Mouse (Mus musculus): ENCODE measurements around the gene Map1b. TPM values are rescaled to one million over a fixed set of nuclear protein-coding genes. Genes with fewer than 3 reads are reported as not detected.

Map1b gene
- polyA plus RNA-seq, 1 experiment: 4.1 TPM

GRCm38 (mm10) chr13:99410611-99411515 lies 105.5 kb downstream of the Map1b start:
- Histone ChIP-seq H3K4me3 (replicated peaks; ENCODE audit: extremely low read depth, low read depth, low read length) (no peak overlapping the region), H3K4me1 (ENCODE audit: control insufficient read depth, insufficient read depth, low read length) (no peaks in the 10 kb centered on the region; the same call in 1 of the 2 replicates)
- TF ChIP-seq POLR2A (IDR thresholded peaks at IDR 0.05; ENCODE audit: borderline replicate concordance, extremely low read depth, low read depth, low read length) (no peak), CTCF (IDR thresholded peaks at IDR 0.05; ENCODE audit: insufficient read depth, low read length) (no peak)
- DNase-seq: no peak
- 67% methylated on average over 14 of the region's 14 CpGs for WGBS

GRCm38 (mm10) chr13:99409216-99409615 lies 107.1 kb downstream of the Map1b start:
- no peak overlapping the region for H3K4me3 ChIP-seq (replicated peaks; ENCODE audit: extremely low read depth, low read depth, low read length)
- DNase-seq: no peak
- no peak for TF ChIP-seq POLR2A (IDR thresholded peaks at IDR 0.05; ENCODE audit: borderline replicate concordance, extremely low read depth, low read depth, low read length)
- TF ChIP-seq CTCF (IDR thresholded peaks at IDR 0.05; ENCODE audit: insufficient read depth, low read length): no peak
- WGBS: 70% methylated on average over 2 of the region's 2 CpGs
- H3K4me1 ChIP-seq (ENCODE audit: control insufficient read depth, insufficient read depth, low read length): no peaks in the 10 kb centered on the region; the same call in 1 of the 2 replicates

GRCm38 (mm10) chr13:99399373-99399772 lies 117.0 kb downstream of the Map1b start:
- 76% methylated on average over 4 of the region's 4 CpGs for WGBS
- peaks cover 4% of the 10 kb centered on the region for H3K4me1 ChIP-seq (ENCODE audit: control insufficient read depth, insufficient read depth, low read length)
- H3K4me3 ChIP-seq (replicated peaks; ENCODE audit: extremely low read depth, low read depth, low read length): no peak overlapping the region
- TF ChIP-seq POLR2A (IDR thresholded peaks at IDR 0.05; ENCODE audit: borderline replicate concordance, extremely low read depth, low read depth, low read length) (no peak), CTCF (IDR thresholded peaks at IDR 0.05; ENCODE audit: insufficient read depth, low read length) (no peak)
- no peak for DNase-seq

DNA sequence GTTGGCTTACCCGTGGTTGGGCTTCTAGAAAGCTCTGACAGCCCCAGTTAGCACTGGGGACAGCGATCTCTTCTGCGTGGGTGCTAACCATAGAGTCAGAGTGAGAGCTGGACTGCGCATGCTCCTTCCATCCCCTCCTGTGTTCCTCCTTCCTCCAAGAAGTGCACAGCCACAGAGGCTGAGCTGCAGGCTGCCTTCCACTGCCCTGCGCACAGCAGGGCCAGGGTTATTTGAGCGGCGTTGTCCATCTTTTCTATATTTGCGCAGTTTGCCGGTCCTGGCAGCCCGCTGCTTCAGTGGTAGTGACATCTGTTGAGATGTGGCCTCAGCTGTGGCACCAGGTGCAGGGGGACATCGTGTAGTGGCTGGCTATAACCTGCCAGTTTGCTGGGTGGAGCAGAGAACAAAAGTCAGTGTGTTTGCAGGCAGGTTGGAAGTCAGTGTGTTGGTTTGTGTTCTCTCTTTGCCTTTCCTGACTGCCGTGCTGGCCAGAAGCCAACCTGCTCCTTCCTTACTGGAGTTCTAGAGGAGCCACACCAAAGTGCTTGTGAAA lies 118.1 kb downstream of the Map1b start:
- TF ChIP-seq CTCF (IDR thresholded peaks at IDR 0.05; ENCODE audit: insufficient read depth, low read length) (no peak), POLR2A (IDR thresholded peaks at IDR 0.05; ENCODE audit: borderline replicate concordance, extremely low read depth, low read depth, low read length) (no peak)
- H3K4me3 ChIP-seq (replicated peaks; ENCODE audit: extremely low read depth, low read depth, low read length): no peak overlapping the region
- WGBS: 78% methylated on average over 12 of the region's 12 CpGs
- peaks cover 4% of the 10 kb centered on the region for H3K4me1 ChIP-seq (ENCODE audit: control insufficient read depth, insufficient read depth, low read length)
- DNase-seq: peak; percentile 72

- no peak overlapping the region for H3K4me3 ChIP-seq (replicated peaks; ENCODE audit: extremely low read depth, low read depth, low read length)
- no peak for DNase-seq
- 82% methylated on average over 7 of the region's 7 CpGs for WGBS
- no peak for TF ChIP-seq POLR2A (IDR thresholded peaks at IDR 0.05; ENCODE audit: borderline replicate concordance, extremely low read depth, low read depth, low read length)
- no peak for TF ChIP-seq CTCF (IDR thresholded peaks at IDR 0.05; ENCODE audit: insufficient read depth, low read length)
- H3K4me1 ChIP-seq (ENCODE audit: control insufficient read depth, insufficient read depth, low read length): peaks cover 4% of the 10 kb centered on the region
Measured at GRCm38 (mm10) chr13:99397228-99397627, 119.1 kb downstream of the Map1b start.

GRCm38 (mm10) chr13:99395531-99395930 lies 120.8 kb downstream of the Map1b start:
- H3K4me1 ChIP-seq (ENCODE audit: control insufficient read depth, insufficient read depth, low read length): peaks cover 4% of the 10 kb centered on the region
- no peak overlapping the region for H3K4me3 ChIP-seq (replicated peaks; ENCODE audit: extremely low read depth, low read depth, low read length)
- 88% methylated on average over 12 of the region's 12 CpGs for WGBS
- no peak for DNase-seq
- TF ChIP-seq CTCF (IDR thresholded peaks at IDR 0.05; ENCODE audit: insufficient read depth, low read length): no peak

DNA sequence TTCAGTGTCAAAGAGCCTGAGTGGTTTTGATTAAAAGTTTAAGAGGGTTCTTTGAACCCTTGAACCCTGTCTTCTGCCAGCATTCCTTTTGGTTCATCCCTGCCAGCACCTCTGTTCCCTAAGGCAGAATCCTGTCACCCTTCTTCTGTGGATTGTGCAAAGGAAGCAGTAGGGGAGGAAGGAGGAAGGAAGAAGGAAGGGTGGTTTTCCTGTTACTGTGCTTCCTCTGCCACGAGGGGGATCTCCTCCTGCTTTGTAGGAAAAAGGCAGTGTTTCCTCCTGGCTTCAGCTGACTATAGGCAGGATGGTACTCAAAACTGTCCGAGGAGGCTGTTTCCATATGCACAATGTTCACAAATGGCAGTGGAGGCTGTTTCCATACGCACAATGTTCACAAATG lies 121.6 kb downstream of the Map1b start:
- no peak overlapping the region for H3K4me3 ChIP-seq (replicated peaks; ENCODE audit: extremely low read depth, low read depth, low read length)
- 49% methylated on average over 3 of the region's 3 CpGs for whole genome bisulfite sequencing
- no peak for TF ChIP-seq CTCF (IDR thresholded peaks at IDR 0.05; ENCODE audit: insufficient read depth, low read length)
- no peak for TF ChIP-seq POLR2A (IDR thresholded peaks at IDR 0.05; ENCODE audit: borderline replicate concordance, extremely low read depth, low read depth, low read length)
- peaks cover 4% of the 10 kb centered on the region for H3K4me1 ChIP-seq (ENCODE audit: control insufficient read depth, insufficient read depth, low read length)
- DNase-seq: no peak

DNA sequence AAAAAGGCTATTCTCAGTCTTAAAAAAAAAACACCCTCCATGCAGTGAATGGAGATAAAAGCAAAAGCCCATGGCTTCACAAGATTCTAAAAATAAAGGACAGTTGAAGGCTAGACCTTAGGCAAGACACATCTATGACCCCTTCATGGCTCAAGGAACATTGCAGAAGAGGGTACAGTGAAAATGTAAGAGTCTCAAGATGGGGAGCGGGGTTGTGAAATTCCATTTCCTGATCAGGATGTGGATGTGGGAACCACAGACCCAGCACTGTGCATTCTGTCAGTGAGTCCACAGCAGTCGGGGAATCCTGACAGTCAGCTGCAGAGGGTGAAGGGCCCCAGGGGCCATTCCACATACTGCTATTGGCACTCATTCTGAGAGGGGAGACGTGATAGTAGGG lies 123.2 kb downstream of the Map1b start:
- H3K4me1 ChIP-seq (ENCODE audit: control insufficient read depth, insufficient read depth, low read length): peaks cover 1% of the 10 kb centered on the region
- 83% methylated on average over 3 of the region's 3 CpGs for WGBS
- TF ChIP-seq CTCF (IDR thresholded peaks at IDR 0.05; ENCODE audit: insufficient read depth, low read length): no peak
- no peak for TF ChIP-seq POLR2A (IDR thresholded peaks at IDR 0.05; ENCODE audit: borderline replicate concordance, extremely low read depth, low read depth, low read length)
- DNase-seq: no peak
- H3K4me3 ChIP-seq (replicated peaks; ENCODE audit: extremely low read depth, low read depth, low read length): no peak overlapping the region

DNA sequence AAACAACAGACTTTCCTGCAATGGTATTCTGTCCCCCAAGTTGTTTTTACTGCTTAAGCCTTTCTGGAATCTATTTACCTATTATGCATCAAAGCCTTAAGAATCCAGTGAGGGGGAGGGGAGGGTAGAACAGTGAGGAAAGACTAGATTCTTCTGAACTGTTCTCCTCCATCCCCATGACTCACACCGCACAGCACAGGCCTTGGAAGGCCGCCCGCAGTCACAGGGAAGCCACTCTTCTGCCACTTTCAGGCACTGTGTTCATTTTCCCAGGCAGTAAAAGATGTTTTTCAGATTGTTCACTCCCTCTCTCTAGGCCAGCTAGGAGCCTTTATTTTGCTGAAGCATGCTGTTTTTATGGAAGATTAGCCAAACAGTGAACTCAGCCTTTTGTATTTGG lies 124.9 kb downstream of the Map1b start:
- H3K4me3 ChIP-seq (replicated peaks; ENCODE audit: extremely low read depth, low read depth, low read length): no peak overlapping the region
- H3K4me1 ChIP-seq (ENCODE audit: control insufficient read depth, insufficient read depth, low read length): no peaks in the 10 kb centered on the region; the same call in 1 of the 2 replicates
- TF ChIP-seq POLR2A (IDR thresholded peaks at IDR 0.05; ENCODE audit: borderline replicate concordance, extremely low read depth, low read depth, low read length): no peak
- TF ChIP-seq CTCF (IDR thresholded peaks at IDR 0.05; ENCODE audit: insufficient read depth, low read length): no peak
- no peak for DNase-seq
- 51% methylated on average over 3 of the region's 3 CpGs for WGBS
